Mouse (Mus musculus) heart, embryonic 12.5 days (tissue): ENCODE results near the gene Ppp1r9a. TPM values are rescaled to one million over a fixed set of nuclear protein-coding genes. Genes with fewer than 3 reads are reported as not detected.

Experiments
- ATAC-seq: fragments of 200-750 bp; cut with Nextera tagmentation; 2 replicates; pipeline ENCODE4 v1.8.0; 2017; ENCODE audit warnings: moderate TSS enrichment, moderate library complexity; ENCODE audit not compliant: insufficient number of reproducible peaks, low FRiP score
- H3K27ac ChIP-seq: fragments of 300-500 bp; sonication (generic); 2 replicates; pipeline ENCODE4 v1.5.1; 2016; ENCODE audit warnings: mild to moderate bottlenecking, moderate library complexity; ENCODE audit not compliant: poor library complexity, severe bottlenecking
- H3K27me3 ChIP-seq: fragments of 300-500 bp; sonication (generic); replicated peaks from 2 replicates; pipeline ENCODE4 v1.6.1; 2016; ENCODE audit warnings: mild to moderate bottlenecking, moderate library complexity
- H3K36me3 ChIP-seq: fragments of 300-500 bp; sonication (generic); 2 replicates; pipeline ENCODE4 v1.6.1; 2016; ENCODE audit warnings: mild to moderate bottlenecking, moderate library complexity
- H3K4me1 ChIP-seq: fragments of 300-500 bp; sonication (generic); replicated peaks from 2 replicates; pipeline ENCODE4 v1.6.1; 2016; ENCODE audit warnings: mild to moderate bottlenecking
- H3K4me2 ChIP-seq: fragments of 300-500 bp; sonication (generic); 2 replicates; pipeline ENCODE4 v1.6.1; 2016; ENCODE audit warnings: mild to moderate bottlenecking, moderate library complexity
- H3K4me3 ChIP-seq: fragments of 300-500 bp; sonication (generic); 2 replicates; pipeline ENCODE4 v1.5.1; 2016; ENCODE audit warnings: mild to moderate bottlenecking
- H3K9ac ChIP-seq: fragments of 300-500 bp; sonication (generic); 2 replicates; pipeline ENCODE4 v1.6.1; 2016; ENCODE audit warnings: mild to moderate bottlenecking, moderate library complexity
- H3K9me3 ChIP-seq: fragments of 300-500 bp; sonication (generic); replicated peaks from 2 replicates; pipeline ENCODE4 v1.6.1; 2016; ENCODE audit warnings: mild to moderate bottlenecking, moderate library complexity
- WGBS: fragments of 180-500 bp; shearing (Covaris S2); methylation state at CpG from one replicate; pipeline ENCODE4 v1.1.7; 2016; 5-methylcytosine and 5-hydroxymethylcytosine counted together
- polyA plus RNA-seq: library from polyadenylated mRNA; unstranded; fragments of >200 nt; fragmentation: Nextera tagmentation; extraction: Ambion mirVana; gene quantifications from 2 replicates; pipeline ENCODE4 v1.2.1, GENCODE M21; 2016

Gene Ppp1r9a
- polyA plus RNA-seq, 1 experiment from 2014 or later: 17.4 TPM

GRCm38 (mm10) chr6:5022677-5023076 lies 120.0 kb downstream of the Ppp1r9a start:
- 69% methylated on average over 5 of the region's 5 CpGs for WGBS
- Histone ChIP-seq H3K4me3 (no peak overlapping the region), H3K9me3 (no peaks in the 10 kb centered on the region), H3K4me2 (no peak overlapping the region), H3K36me3 (no peaks in the 10 kb centered on the region), H3K27ac (no peak overlapping the region), H3K27me3 (no peaks in the 10 kb centered on the region), H3K9ac (no peak overlapping the region), H3K4me1 (peaks cover 16% of the 10 kb centered on the region)
- ATAC-seq: no peak

DNA sequence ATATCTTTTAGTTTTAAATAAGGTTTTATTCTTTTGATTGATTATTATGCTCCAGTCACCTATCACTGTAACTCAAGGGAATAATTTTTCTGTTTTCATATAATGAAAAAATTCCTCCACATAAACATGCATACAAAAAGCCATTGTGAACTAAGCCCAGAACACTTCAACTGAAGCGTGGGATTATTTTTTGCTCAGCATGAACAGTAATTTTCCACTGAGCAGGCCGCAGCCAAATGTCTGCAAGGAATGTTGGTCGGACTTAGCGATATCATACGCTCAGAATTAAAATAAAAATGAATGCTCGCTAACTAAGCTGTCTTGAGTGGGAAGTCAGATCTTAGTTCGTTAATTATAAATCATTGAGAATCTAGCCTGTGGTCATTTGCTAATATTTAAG lies 122.2 kb downstream of the Ppp1r9a start:
- Histone ChIP-seq H3K4me1 (peaks cover 11% of the 10 kb centered on the region), H3K9me3 (no peaks in the 10 kb centered on the region), H3K27me3 (no peaks in the 10 kb centered on the region), H3K9ac (no peak overlapping the region), H3K27ac (no peak overlapping the region), H3K36me3 (no peaks in the 10 kb centered on the region), H3K4me2 (no peak overlapping the region), H3K4me3 (no peak overlapping the region)
- whole genome bisulfite sequencing: 86% methylated on average over 7 of the region's 7 CpGs
- ATAC-seq: no peak

GRCm38 (mm10) chr6:5026772-5027171 lies 124.1 kb downstream of the Ppp1r9a start:
- no peak for ATAC-seq
- peaks cover 14% of the 10 kb centered on the region for H3K4me1 ChIP-seq
- 83% methylated on average over 3 of the region's 3 CpGs for WGBS
- no peaks in the 10 kb centered on the region for H3K27me3 ChIP-seq
- no peaks in the 10 kb centered on the region for H3K36me3 ChIP-seq
- H3K4me3 ChIP-seq: no peak overlapping the region
- H3K4me2 ChIP-seq: no peak overlapping the region
- H3K9ac ChIP-seq: no peak overlapping the region
- H3K9me3 ChIP-seq: no peaks in the 10 kb centered on the region
- H3K27ac ChIP-seq: no peak overlapping the region

GRCm38 (mm10) chr6:5027213-5027612 lies 124.5 kb downstream of the Ppp1r9a start:
- Histone ChIP-seq H3K36me3 (no peaks in the 10 kb centered on the region), H3K4me3 (no peak overlapping the region), H3K27ac (no peak overlapping the region), H3K9ac (no peak overlapping the region), H3K9me3 (no peaks in the 10 kb centered on the region), H3K4me2 (no peak overlapping the region), H3K27me3 (no peaks in the 10 kb centered on the region), H3K4me1 (peaks cover 14% of the 10 kb centered on the region)
- no peak for ATAC-seq
- WGBS: 88% methylated on average over 2 of the region's 2 CpGs

DNA sequence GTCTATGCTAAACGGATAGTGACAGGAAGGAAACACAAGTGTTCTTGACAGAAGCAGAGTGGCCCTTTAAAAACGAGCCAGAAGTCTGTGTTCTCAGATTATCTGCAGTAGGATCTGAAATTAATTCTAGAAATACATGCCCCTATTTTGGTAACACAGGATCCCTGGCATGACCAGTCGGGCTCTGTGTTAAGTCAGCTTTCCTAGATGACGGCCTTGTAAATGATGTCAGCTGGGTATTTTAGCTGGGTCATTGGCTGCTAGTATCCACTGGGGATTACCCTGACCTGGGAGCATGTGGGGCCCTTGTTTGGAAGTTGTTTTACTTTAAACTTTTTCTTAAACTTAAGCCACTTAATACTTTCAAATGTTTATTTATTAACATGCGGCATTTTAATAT lies 125.1 kb downstream of the Ppp1r9a start:
- Histone ChIP-seq H3K9ac (no peak overlapping the region), H3K4me2 (no peak overlapping the region), H3K36me3 (no peaks in the 10 kb centered on the region), H3K4me3 (no peak overlapping the region), H3K27ac (no peak overlapping the region), H3K9me3 (no peaks in the 10 kb centered on the region), H3K4me1 (peaks cover 14% of the 10 kb centered on the region), H3K27me3 (no peaks in the 10 kb centered on the region)
- no peak for ATAC-seq
- WGBS: 49% methylated on average over 5 of the region's 5 CpGs

DNA sequence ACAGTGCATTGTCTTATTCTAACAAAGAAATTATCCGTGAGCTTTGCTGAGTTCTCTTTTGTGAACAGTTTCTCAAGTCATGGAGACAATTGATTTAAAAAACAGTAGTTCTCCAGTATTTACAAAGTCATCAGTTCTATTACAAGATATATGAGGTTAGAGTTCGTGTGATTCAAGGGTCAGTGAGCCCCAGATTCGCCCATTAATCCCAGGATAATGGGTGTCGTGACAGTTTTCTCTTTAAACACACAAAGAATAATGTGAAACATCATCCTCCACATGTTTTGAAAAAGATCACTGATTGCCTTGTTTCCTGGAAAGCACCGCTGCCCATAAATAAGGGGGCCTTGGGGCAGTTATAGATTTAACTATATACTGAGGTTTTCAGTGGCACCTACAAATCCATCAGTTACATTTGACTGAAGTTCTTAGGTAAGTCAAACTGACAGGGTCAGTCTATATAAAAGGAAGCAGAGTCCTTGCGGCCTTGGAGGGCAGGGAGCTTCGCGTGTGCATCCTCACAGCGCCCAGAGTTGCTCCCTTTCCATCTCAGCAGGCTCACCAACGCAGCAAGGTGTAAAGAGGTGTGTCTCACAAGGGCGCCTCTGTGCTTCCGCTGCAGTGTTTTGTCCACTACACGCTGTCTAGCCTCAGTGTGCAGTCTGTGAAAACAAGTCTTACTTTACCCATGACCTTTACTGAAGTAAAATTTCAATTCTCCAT lies 126.6 kb downstream of the Ppp1r9a start:
- peaks cover 14% of the 10 kb centered on the region for H3K4me1 ChIP-seq
- no peaks in the 10 kb centered on the region for H3K27me3 ChIP-seq
- H3K27ac ChIP-seq: no peak overlapping the region
- H3K9me3 ChIP-seq: no peaks in the 10 kb centered on the region
- no peak overlapping the region for H3K9ac ChIP-seq
- no peak overlapping the region for H3K4me2 ChIP-seq
- no peaks in the 10 kb centered on the region for H3K36me3 ChIP-seq
- no peak overlapping the region for H3K4me3 ChIP-seq
- ATAC-seq: no peak
- WGBS: 82% methylated on average over 13 of the region's 13 CpGs

DNA sequence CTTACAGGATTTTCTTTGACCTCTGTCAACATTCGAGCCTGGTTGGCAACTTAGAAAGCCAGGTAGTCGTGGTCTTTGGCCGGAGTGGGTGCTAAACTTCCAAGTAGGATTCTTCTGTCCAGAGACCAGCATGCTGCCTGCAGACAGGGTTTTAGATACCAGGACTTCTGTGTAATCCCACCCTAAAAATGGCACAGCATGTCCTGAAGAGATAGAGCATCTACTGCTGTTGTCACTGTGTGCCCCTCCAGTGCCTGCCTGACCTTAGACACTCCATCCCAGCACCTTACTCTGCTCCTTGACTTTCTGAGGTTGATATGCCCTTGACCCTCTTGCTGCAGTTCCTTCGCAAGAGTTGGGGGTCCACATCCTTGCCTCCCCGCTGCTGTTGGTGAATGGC lies 127.2 kb downstream of the Ppp1r9a start:
- no peak for ATAC-seq
- Histone ChIP-seq H3K4me1 (peaks cover 14% of the 10 kb centered on the region), H3K9me3 (no peaks in the 10 kb centered on the region), H3K4me2 (no peak overlapping the region), H3K4me3 (no peak overlapping the region), H3K27me3 (no peaks in the 10 kb centered on the region), H3K36me3 (no peaks in the 10 kb centered on the region), H3K27ac (no peak overlapping the region), H3K9ac (no peak overlapping the region)
- WGBS: 82% methylated on average over 5 of the region's 5 CpGs

DNA sequence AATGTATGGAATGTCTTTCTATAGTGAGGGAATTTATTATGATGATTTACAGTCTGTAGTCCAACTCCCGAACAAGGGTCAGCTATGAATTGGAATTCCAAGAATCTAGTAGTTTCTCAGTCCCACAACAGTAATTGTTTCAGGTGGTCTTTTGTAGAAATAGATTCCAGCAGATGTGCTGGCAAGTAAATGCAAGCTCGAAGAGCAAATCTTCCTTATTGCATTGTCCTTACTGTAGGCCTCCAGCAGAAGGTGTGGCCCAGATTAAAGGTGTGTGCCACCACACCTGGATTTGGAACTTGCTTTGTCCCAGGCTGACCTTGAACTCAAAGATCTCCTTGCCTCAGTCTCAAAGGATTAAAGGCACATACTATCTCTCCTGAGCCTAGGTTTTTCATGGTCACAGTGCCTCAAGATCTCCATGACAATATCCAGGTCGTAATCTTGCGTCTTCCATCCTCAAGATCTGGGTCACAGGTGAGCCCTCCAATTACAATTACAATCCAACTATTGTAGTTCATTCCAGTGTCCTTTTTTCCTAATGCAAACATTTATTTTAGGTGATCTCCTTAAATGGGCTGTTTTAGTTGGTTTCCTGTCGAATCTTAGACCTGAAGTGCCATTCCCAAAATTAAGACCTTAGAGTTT lies 130.4 kb downstream of the Ppp1r9a start:
- ATAC-seq: no peak
- Histone ChIP-seq H3K4me1 (peaks cover 18% of the 10 kb centered on the region), H3K9me3 (no peaks in the 10 kb centered on the region), H3K27ac (no peak overlapping the region), H3K9ac (no peak overlapping the region), H3K36me3 (no peaks in the 10 kb centered on the region), H3K4me2 (no peak overlapping the region), H3K4me3 (no peak overlapping the region), H3K27me3 (no peaks in the 10 kb centered on the region)
- WGBS: 87% methylated on average over 5 of the region's 5 CpGs

- no peak overlapping the region for H3K4me2 ChIP-seq
- H3K9ac ChIP-seq: no peak overlapping the region
- ATAC-seq: no peak
- H3K27ac ChIP-seq: peak overlapping the region; percentile 28; the same call in 1 of the 2 replicates
- H3K27me3 ChIP-seq: no peaks in the 10 kb centered on the region
- H3K4me1 ChIP-seq: peaks cover 20% of the 10 kb centered on the region
- H3K36me3 ChIP-seq: no peaks in the 10 kb centered on the region
- WGBS: 62% methylated on average over 4 of the region's 4 CpGs
- no peak overlapping the region for H3K4me3 ChIP-seq
- no peaks in the 10 kb centered on the region for H3K9me3 ChIP-seq
Measured at GRCm38 (mm10) chr6:5037225-5037624, 134.5 kb downstream of the Ppp1r9a start.

DNA sequence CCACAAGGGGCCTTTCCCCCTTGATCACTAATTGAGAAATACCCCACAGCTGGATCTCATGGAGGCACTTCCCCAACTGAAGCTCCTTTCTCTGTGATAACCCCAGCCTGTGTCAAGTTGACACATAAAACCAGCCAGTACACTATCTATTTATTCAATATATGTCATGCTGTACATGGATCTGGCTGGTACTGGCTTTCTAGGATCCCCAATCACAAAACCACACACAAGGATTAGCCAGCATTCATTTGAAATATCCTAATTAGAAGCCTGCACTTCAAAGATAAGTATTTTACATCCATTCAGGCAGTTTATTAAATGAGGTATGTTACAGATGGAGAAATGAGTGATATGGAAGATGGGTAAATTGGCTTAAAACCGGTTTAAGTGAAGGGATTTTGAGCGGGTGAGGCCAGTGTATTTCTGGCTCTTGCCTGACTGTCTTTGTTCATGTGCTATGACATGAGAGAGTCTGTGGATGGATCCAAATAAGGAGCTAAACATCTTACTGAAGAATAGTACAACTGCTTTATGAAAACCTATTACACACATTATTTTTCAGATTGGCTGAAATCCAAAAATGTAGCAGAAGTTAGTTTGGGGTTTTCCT lies 135.5 kb downstream of the Ppp1r9a start:
- Histone ChIP-seq H3K4me3 (no peak overlapping the region), H3K9ac (no peak overlapping the region), H3K4me1 (peaks cover 20% of the 10 kb centered on the region), H3K27me3 (no peaks in the 10 kb centered on the region), H3K9me3 (no peaks in the 10 kb centered on the region), H3K36me3 (no peaks in the 10 kb centered on the region), H3K27ac (no peak overlapping the region), H3K4me2 (no peak overlapping the region)
- ATAC-seq: no peak
- 79% methylated on average over 2 of the region's 2 CpGs for WGBS

DNA sequence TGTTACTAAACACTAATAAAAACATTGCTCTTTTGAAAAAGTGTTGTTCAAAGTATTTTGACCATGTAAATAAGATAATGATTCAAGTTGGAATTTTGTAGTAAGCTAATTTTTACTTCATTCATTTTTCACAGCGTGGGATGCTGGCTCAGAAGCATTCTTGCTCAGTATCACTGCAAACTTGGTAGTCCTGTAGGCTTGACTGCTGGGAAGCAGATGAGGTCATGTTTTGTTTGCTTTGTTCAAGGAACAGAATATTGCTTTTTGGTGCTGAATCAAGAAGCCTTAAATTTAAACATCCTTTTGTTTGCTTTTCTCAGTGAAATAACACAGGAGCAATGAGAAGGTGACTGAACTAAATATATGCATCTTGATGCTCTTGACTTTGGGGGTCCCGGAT lies 136.6 kb downstream of the Ppp1r9a start:
- Histone ChIP-seq H3K4me1 (peaks cover 20% of the 10 kb centered on the region), H3K27me3 (no peaks in the 10 kb centered on the region), H3K9ac (no peak overlapping the region), H3K4me2 (no peak overlapping the region), H3K9me3 (no peaks in the 10 kb centered on the region), H3K4me3 (no peak overlapping the region), H3K27ac (no peak overlapping the region), H3K36me3 (no peaks in the 10 kb centered on the region)
- peak; percentile 44; the same call in 1 of the 2 replicates for ATAC-seq
- 51% methylated on average over 2 of the region's 2 CpGs for WGBS
